Mouse (Mus musculus) MEL (cell line): ENCODE data around the gene Ppp1r3d.

Experiments used
- BHLHE40 ChIP-seq: IDR thresholded peaks from 2 replicates; pipeline ENCODE4 v1.6.1; 2012; ENCODE audit warnings: low read depth, mild to moderate bottlenecking, inconsistent platforms, low read length, improper control_type of control experiment, borderline replicate concordance
- CTCF ChIP-seq, 3 experiments: IDR thresholded peaks in 2 of 3; conservative IDR thresholded peaks in 1 of 3; 2 replicates each; pipeline ENCODE4 v1.5.1; 2011 to 2012; ENCODE audit warnings: low read length in 3 of 3, low read depth in 2 of 3, mild to moderate bottlenecking in 2 of 3, improper control_type of control experiment in 1 of 3, inconsistent platforms in 1 of 3, mixed read lengths in 1 of 3, moderate library complexity in 1 of 3; ENCODE audit not compliant: control insufficient read depth in 1 of 3, insufficient read depth in 1 of 3, poor library complexity in 1 of 3, severe bottlenecking in 1 of 3
- EP300 ChIP-seq, 2 experiments: IDR thresholded peaks; 2 replicates each; pipeline ENCODE4 v1.6.1; 2011; ENCODE audit warnings: improper control_type of control experiment in 2 of 2, low read length in 2 of 2, low read depth in 1 of 2, mild to moderate bottlenecking in 1 of 2
- ETS1 ChIP-seq: IDR thresholded peaks from 2 replicates; pipeline ENCODE4 v1.6.1; 2012; ENCODE audit warnings: low read depth, mild to moderate bottlenecking, inconsistent platforms, low read length, improper control_type of control experiment, moderate library complexity
- GATA1 ChIP-seq: IDR thresholded peaks from 2 replicates; pipeline ENCODE4 v1.6.1; 2011; ENCODE audit warnings: low read depth, low read length, improper control_type of control experiment
- KAT2A ChIP-seq: conservative IDR thresholded peaks from 2 replicates; pipeline ENCODE4 v1.6.1; 2012; ENCODE audit warnings: low read depth, low read length, improper control_type of control experiment, inconsistent platforms
- MAFK ChIP-seq: IDR thresholded peaks from 2 replicates; pipeline ENCODE4 v1.6.1; 2011; ENCODE audit warnings: low read depth, mild to moderate bottlenecking, low read length, improper control_type of control experiment, borderline replicate concordance
- MAZ ChIP-seq: IDR thresholded peaks from 2 replicates; pipeline ENCODE4 v1.6.1; 2012; ENCODE audit warnings: low read depth, mild to moderate bottlenecking, inconsistent platforms, low read length, improper control_type of control experiment
- MEF2A ChIP-seq: IDR thresholded peaks from 2 replicates; pipeline ENCODE4 v1.6.1; 2014; ENCODE audit warnings: low read depth, mild to moderate bottlenecking, inconsistent platforms, low read length, improper control_type of control experiment; ENCODE audit not compliant: poor library complexity, insufficient replicate concordance, severe bottlenecking; ENCODE audit errors: extremely low read depth
- MXI1 ChIP-seq: IDR thresholded peaks from 2 replicates; pipeline ENCODE4 v1.6.1; 2011; ENCODE audit warnings: mild to moderate bottlenecking, low read depth, low read length, improper control_type of control experiment
- NELFE ChIP-seq: IDR thresholded peaks from 2 replicates; pipeline ENCODE4 v1.6.1; 2011; ENCODE audit warnings: low read depth, low read length, improper control_type of control experiment
- NRF1 ChIP-seq: IDR thresholded peaks from 2 replicates; pipeline ENCODE4 v1.6.1; 2014; ENCODE audit warnings: low read depth, mild to moderate bottlenecking, inconsistent platforms, low read length, improper control_type of control experiment, moderate library complexity; ENCODE audit not compliant: poor library complexity, insufficient read depth, severe bottlenecking
- POLR2A ChIP-seq, 2 experiments: IDR thresholded peaks; 2 replicates each; pipeline ENCODE4 v1.6.1; 2011 to 2012; ENCODE audit warnings: low read length in 2 of 2, mild to moderate bottlenecking in 2 of 2, control low read depth in 1 of 2, improper control_type of control experiment in 1 of 2, low read depth in 1 of 2, moderate library complexity in 1 of 2; ENCODE audit not compliant: control insufficient read depth in 1 of 2, insufficient read depth in 1 of 2, poor library complexity in 1 of 2
- POLR2AphosphoS5 ChIP-seq: IDR thresholded peaks from 2 replicates; pipeline ENCODE4 v1.6.1; 2012; ENCODE audit warnings: low read depth, borderline replicate concordance, mild to moderate bottlenecking, inconsistent platforms, low read length, moderate library complexity, mixed read lengths

GRCm38 (mm10) chr2:178429426-178429825 is 15.2 kb upstream of the Ppp1r3d start:
- TF ChIP-seq CTCF (IDR thresholded peaks at IDR 0.05 in 2 of 3, conservative IDR thresholded peaks at IDR 0.05 in 1 of 3; ENCODE audit: control insufficient read depth in 1 of 3, insufficient read depth in 1 of 3, low read depth in 2 of 3, low read length in 3 of 3, poor library complexity in 1 of 3, severe bottlenecking in 1 of 3) (no peak), NRF1 (no peak), MXI1 (no peak), POLR2A (IDR thresholded peaks at IDR 0.05; ENCODE audit: control insufficient read depth in 1 of 2, insufficient read depth in 1 of 2, low read depth in 1 of 2, low read length in 2 of 2, poor library complexity in 1 of 2) (no peak), MAFK (no peak), POLR2AphosphoS5 (no peak), BHLHE40 (no peak), MAZ (no peak), ETS1 (no peak), NELFE (no peak), KAT2A (no peak), EP300 (IDR thresholded peaks at IDR 0.05; ENCODE audit: low read depth in 1 of 2, low read length in 2 of 2) (no peak), GATA1 (no peak), MEF2A (no peak)
